Mouse (Mus musculus): ENCODE measurements around the gene Gm45808.
"Not testable (repeated sequence)": the region's sequence is repeated elsewhere in the genome, so short reads cannot be mapped to it uniquely, and the experiment has no call there.

Gene Gm45808

DNA sequence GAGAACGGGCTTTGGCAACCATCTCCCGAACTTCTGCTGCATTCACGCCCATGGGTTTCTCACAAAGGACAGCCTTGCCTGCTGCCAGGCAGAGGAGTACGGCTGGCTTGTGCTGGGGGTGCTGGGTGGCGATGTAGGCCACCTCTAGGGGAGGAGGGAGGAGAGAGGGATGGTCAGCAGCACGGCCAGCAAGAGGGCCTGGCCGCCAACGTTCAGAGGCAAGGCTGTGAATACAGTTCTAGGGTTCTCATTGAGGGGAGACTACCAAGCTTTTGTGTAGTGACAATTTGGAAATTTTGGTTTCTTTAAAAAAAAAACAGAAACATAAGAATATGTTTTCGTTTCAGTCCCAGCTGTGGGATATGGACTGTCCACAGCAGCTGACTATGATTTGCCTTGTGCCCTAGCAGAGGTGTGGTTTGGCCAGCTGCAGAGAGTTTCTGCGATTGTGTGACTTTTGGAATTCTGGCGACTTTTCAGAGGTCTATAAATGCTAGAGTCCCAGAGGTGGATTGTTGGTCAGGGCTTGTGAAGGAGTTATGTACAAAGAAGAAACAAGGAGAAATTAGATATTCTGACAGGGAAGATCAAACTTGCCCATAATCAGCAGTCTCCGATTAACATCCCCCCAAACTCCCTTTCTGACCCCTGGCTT, at the start of gene Gm45808:
Gene Gm45808 (minus strand): TSS at position 51 of the 655 bp plus-strand sequence.
- DNase-seq (ENCODE audit: low spot score) = no peak

DNA sequence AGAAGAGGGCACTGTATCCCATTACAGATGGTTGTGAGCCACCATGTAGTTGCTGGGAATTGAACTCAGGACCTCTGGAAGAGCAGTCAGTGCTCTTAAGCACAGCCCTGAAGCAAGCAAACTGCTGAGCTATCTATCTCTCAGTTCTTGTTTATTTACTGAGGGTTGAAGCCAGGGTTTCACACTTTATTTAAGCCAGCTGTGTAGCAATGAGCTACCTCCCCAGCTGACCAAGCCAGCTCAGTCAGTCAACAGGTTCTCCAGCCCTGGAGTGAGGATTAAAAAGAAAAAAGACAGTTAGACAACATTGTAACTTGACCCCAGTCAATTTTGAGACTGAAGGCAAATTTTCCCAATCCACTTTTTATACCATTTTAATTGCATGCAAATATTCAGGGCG, 49.1 kb upstream of the Gm45808 start:
- DNase-seq (ENCODE audit: low spot score) = no peak

DNA sequence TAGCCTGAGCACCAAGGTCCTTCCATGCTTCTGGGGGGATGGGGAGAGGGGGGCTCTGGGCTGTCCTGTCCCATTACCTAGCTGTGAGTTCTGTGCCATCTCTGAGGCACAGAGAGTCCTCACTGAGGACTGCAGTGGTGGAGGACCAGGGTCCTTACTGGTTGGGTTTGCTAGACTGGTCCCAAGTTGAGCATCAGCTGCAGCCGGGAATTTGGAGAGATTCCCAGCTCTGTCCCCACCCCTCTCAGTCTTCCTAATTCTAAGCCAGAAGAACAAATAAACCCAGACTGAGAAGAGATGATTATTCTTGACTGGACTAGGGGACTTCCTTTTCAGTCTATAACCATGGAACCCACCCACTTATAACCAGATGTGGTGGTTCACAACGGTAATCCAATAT, 44.0 kb upstream of the Gm45808 start:
- no peak for DNase-seq (ENCODE audit: low spot score)

DNA sequence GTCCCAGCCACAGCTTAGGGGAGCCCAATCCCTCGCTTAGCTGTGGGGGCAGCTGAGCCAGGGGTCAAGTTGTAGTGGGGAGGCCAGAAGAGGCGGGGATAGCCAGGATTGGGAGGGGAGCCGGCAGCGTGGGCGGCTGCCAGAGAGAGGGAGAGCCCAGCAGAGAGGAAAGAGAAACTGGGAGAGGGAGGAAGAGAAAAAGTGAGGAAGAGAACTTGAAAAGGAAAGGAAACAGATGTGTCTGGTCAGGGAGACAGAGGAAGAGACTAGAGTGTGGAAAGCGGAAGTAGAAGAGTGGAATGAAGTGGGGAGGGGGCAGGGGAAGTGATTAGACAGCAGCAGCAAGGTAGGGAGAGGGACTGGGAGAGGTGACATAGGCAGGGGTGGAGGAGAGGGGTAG, 42.9 kb upstream of the Gm45808 start:
- DNase-seq (ENCODE audit: low spot score) = no peak

DNA sequence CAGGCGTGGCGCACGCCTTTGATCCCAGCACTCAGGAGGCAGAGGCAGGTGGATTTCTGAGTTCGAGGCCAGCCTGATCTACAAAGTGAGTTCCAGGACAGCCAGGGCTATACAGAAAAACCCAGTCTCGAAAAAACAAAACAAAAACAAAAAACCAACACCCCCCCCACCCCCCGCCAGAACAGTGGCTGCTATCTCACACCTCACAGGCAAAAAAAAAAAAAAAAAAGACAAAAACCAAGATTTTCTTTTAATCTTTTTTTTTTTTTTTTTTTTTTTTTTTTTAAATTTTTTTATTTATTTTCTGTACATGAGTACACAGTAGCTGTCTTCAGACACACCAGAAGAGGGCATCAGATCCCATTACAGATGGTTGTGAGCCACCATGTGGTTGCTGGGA, 40.6 kb upstream of the Gm45808 start:
- not testable (repeated sequence) for DNase-seq (ENCODE audit: low spot score)

DNA sequence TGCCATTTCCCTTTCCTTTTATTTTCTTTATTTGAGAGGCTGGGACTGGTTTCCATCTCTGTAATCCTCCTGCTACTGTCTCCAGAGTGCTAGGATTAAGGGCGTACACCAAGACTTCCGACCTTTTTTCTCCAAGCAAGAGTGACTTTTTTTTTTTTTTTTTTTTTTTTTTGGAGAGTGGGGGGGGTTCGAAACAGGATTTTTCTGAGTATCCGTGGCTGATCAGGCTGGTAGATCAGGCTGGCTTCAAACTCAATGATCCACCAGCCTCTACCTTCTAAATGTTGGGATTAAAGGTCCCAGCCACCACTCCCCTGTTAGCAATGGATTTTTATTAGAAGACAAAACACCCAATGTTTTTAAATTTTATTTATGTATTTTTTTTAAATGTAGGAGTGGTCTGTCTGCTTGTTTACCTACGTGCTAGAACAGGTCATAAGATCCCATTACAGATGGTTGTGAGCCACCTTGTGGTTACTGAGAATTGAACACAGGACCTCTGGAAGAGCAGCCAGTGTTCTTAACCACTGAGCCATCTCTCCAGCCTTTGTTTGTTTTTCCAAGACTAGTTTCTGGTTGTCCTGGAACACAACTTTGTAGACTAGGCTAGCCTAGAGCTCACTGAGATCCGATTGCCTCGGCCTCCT, 40.0 kb upstream of the Gm45808 start:
- DNase-seq (ENCODE audit: low spot score) = peak; percentile 56

DNA sequence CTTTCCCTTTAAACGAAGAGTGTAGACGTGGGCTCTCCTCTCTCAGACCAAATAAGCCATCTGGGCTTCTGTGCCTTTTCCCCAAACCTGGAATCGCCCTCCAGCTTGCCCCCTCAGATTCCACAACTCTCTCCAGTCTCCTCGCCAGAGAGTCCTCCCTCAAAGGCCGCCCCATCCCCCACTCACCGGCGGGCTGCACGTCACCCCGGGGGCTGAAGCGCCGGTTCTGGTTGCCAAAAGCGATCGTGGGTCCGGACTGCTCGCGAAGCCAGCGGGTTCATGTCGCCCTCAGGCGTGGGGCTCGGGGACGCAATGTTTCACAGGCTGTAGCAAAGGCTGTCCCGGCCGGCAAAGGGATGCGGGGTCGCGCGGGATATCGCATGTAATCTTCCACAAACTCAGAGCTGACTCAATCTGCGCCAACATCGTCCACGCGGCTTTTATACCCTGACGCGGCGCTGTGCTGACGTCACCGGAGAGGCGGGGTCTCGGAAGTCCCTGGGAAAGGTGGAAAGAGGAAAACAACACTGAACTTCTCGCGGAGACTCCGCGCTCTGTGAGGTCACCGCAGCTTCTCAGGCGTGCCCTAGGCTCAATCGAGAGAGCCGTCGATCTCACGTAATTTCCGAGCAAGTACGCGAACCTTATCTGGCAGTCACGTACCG, 39.3 kb upstream of the Gm45808 start, which contains the start of the genes Ppp1r15a and Plekha4:
Gene Ppp1r15a (minus strand): TSS at position 460 of the 665 bp plus-strand sequence.
Gene Plekha4 (plus strand): TSS at position 522 of the 665 bp plus-strand sequence.
- peak; percentile 96 for DNase-seq (ENCODE audit: low spot score)

DNA sequence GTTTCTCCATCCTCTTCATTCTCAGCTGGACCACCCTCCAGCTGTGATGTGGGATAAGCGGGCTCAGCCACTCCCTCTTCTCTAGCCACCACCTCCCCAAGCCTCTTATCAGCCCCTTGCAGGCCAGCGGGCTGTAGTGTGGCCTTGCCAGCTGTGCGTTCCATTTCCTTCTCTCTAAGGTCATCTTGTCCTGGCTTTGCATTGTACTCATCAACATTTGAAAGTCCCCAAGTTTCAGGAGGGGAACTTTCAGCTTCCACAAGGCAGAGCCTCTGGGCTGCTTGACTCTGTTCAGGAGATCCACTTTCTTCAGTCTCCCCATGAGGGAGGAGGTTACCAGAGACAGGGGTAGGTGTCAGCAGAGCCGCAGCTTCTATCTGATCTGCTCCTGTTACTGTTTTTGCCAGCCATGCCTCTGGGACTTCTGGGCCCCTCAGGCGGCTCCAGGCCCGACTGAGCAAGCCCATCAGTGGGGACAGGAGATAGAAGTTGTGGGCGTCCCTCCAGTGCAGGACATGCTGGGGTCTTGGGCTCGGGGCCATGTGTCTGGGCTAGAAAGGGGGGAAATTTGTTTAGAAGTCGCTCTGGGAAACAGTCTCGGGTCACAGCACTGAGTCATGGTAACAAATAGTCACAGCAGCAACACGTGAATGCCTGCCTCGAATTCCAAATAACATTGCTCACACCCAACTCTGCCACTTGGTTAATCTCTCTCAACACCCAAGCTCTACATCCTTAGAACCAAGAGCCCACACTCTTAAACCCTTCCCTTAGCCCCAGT, 38.4 kb upstream of the Gm45808 start:
- peak; percentile 59 for DNase-seq (ENCODE audit: low spot score)

DNA sequence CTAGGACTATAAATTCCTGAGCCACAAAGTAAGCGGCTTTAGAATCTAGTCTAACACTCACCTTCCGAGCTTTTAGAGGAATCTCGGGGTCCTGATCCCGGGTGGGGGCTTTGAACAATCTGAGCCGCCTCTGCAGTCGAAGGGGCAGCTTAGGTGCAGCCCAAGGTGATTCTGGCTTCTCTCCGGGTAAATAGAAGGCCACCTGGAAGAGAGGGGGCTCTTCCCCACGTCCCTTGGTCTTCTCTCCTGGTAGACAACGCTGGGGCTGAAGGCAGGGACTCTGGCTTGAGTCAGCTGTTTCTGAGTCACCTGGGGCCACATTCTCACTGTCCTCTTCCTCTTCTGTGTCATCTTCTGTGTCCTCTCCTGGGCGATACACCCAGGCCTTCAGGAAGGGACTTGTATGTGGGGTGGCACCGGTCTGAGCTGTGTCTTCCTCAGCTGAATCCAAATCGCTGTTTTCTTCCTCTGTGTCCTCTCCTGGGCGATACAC, 37.1 kb upstream of the Gm45808 start:
- DNase-seq (ENCODE audit: low spot score) = peak; percentile 33

DNA sequence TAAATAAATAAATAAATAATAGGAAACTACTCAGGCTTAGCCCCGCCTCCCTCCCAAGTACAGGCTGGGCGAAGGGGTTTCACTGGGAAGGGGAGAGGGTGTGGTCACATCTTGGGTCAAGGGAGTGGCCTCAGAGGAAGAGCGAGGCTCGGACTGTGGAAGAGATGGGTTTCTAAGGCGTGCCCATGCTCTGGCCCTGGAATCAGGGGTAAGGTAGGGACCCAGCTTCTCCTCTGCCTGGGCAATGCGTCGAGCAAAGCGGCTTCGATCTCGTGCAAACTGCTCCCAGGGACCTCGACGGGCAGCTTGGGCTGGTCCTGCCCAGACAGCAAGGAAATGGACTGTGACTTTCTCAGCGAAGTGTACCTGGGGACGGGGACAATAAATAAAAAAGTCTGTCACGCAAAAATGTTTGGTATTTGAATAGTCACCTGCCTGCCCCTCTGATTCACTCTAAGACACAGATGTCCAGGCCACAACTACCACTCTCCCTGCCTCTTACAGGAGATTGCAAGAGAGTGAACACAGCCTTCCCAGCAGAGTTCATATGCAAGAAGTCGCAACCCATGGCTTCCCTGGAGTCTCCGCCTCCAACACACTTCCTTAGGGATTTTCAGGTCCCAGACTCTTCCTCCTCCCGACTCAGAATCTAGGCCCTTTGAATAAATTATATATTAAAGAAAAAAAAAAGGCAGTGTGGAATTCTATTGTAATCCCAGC, 36.5 kb upstream of the Gm45808 start:
- peak; percentile 62 for DNase-seq (ENCODE audit: low spot score)

DNA sequence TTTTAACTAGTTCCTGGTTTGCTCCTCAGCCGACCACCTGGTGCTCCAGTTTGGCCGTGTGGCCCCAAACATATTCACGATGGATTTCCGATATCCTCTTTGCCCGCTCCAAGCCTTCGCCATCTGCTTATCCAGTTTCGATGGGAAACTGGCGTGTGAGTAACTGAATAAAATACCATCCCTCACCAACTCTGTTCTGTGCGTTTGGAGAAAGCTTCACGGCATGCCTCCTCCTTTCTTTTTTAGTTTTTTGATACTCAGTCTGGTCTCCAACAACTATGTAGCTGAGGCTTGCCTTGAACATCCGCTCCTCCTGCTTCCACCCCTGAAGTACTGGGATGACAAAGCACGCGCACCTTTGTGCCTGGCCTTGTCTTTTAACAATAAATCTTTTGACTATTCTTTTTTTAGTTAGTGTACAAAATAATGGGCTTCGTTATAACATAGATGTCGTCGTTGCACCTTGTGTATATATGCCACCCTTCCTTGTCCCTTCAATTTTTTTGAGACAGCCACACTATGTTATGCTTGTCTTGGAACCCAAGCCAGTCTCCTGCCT, 35.7 kb upstream of the Gm45808 start:
- DNase-seq (ENCODE audit: low spot score) = no peak

DNA sequence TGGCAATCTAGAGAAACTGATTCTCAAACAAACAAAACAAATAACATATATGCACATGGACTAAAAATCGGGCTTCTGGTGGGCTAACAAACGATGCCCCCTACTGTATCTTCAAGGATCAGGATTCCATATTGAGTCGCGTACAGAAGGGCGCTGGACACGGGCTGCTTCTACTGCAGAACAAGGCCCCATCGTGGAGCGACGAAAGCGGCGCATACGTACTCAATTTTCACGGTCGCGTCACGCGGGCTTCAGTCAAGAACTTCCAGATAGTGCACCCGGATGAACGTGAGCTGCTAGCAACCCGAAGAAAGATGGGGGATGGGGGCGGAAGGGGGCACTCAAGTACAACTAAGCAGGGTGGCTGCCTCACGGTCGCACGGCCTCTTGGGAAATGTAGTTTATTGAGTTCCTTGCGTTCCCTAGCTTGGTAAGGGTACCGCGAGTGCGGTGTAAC, 35.1 kb upstream of the Gm45808 start:
- peak; percentile 88 for DNase-seq (ENCODE audit: low spot score)

DNA sequence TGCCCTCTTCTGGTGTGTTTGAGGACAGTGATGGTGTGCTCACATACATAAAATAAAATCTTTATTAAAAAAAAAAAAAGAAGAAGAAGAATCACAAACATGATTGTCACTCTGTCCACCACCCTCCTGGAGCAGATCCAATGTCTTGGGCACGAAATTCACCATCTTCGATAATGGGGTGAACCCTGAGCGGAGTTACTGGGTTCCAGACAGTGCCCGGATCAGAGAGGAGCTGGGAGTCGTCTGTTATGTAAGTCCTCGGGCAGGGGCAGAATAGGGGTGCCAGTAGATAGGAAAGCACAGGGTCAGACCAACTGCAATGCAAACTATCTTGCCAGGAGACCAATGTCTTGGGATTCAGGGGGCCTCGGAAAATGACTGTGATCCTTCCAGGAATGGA, 34.0 kb upstream of the Gm45808 start:
- DNase-seq (ENCODE audit: low spot score) = no peak

DNA sequence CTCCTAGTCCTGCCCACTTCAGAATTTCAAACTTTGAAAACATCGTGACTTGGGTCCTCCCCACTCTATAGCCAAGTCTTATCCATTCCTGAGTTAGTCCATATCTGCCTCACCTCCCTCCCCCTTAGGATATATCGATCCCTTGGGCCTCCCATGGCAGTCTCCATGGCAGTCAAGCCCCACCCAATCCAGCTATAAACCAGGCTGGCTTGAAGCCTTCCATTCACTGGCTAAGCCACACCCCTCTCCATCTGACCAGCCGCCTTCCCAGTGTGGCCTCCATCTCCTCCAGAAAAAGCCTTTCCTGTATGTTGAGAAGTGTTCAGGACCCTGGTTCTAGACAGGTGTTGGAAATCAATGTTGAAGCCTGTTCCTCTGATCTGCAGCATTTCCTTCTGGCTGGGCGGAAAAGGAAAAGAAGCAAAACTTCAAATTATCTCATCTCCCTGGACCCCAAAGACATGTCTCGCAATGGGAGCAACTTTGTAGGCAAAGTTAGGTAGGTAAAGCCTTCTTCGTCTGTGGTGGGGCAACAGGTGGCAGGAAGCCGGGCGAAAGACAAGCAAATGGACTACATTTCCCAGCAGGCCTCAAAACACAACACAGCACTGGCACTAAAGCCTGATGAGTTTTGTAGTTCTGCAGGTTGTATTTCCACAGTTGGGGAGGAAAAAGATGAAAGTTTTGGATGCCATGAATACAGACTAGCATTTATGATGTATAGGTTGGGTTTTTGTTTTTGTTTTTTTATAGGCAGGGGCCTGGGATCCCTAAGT, 32.9 kb upstream of the Gm45808 start:
- no peak for DNase-seq (ENCODE audit: low spot score)

DNA sequence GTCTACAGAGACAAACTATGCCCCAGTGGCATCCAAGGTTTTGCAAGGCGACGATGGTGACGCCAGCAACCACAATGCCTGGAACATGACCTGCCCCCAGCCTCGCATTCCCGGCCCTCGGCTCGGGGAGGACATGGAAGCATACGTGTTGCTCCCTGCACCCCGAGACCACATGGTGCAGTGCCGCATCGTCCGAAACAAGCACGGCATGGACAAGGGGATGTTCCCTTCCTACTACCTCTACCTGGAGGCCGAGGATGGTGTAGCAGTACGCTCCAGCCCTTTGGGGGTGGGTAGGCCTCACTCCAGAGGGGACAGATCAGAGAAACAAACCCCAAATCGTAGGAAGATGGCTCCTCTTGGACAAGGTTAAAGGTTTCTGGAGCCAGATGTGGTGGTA, 32.0 kb upstream of the Gm45808 start:
- DNase-seq (ENCODE audit: low spot score) = no peak

DNA sequence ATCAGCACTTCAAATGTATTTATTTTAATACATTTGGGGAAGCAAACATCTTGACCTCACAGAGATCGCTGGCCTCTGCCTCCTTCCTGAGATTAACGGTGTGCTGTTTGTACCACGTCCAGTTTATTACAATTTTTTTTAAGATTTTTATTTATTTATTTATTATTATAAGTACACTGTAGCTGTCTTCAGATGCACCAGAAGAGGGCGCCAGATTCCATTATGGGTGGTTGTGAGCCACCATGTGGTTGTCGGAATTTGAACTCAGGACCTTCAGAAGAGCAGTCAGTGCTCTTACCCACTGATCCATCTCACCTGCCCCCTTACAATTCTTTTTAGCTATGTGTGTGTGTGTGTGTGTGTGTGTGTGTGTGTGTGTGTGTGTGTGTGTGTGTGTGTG, 30.2 kb upstream of the Gm45808 start:
- not testable (repeated sequence) for DNase-seq (ENCODE audit: low spot score)

DNA sequence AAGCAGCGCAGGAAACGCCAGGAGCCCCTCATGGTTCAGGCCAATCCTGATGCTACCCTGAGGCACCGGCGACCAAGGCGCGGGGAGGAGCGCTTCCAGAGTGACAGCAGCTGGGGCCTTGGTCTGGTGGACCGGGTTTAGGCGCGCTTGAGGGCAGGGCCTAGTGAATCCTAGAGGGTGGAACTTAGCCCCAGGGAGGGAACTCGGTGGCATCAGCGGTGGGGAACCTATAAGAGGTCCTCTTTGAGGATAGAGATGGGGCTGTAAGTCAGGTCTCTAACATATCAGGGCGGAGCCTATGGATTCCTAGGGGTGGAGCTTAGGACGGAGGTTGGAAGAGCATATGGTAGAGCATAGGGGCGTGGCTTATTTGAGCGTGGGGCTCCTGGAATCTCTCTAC, 28.8 kb upstream of the Gm45808 start:
- DNase-seq (ENCODE audit: low spot score) = peak; percentile 55

DNA sequence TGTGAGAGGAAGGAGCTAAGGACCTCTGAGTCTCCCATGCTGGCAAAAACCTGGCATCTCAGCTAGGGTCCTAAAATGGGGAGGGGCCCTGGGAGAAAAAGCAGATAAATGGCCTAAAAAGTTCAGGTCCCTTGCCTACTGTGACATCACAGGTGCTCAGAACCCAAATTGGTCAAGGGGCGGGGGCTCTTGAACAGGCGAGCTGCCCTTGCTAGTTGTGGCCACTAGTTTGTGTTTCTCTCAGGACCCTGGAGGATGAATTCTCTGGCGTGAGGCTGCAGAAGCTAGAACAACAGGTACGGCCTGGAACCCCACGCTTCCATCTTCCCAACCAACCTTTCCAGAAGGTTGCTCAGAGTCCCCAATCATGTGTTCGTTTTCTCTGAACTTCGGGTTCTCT, 27.8 kb upstream of the Gm45808 start:
- DNase-seq (ENCODE audit: low spot score) = no peak

DNA sequence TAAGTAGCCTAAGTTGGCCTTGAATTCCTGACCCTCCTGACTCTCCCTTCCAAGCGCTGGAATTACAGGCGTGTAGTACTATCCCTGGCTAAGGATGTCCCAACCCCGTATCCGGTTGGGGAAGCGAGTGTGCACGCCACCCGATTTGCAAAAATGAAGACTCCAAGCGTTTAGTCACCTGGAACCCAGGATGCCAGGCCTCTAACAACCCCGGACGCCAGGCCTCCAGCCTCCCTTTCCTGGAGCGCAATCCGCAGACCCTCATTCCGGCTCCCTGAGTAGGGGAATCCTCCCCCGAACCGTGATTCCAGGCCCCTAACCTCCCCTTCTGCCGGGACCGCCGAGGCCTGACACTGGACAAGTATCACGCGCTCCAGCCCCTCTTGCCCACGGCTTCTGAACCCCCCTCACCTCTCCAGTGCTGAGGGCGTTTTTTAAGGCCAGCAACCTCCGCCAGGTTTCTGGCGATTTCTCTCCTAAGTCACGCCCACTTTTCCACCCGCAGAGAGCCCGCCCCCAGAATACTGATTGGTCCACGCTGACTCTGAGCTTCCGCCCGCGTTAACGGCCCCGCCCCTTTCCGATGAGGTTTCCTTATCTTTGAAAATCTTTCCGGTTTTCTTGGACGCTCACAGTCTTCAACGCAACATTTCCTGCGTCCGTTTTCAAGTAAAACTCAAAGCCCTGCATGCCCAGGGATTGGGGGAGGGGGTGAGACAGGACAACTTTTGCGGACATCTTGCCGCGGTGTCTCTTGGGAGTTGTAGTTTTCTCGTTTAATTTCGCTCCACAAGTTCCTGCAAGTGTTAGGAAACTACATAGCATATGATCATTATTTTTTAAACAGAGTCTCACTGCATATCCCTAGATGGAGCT, 23.5 kb upstream of the Gm45808 start, which contains the start of gene Nucb1:
Gene Nucb1 (minus strand): TSS at position 495 of the 876 bp plus-strand sequence.
- DNase-seq (ENCODE audit: low spot score) = peak; percentile 92
